Mouse (Mus musculus): Measurements from ENCODE around the gene Gfi1b. TPM values are rescaled to one million over a fixed set of nuclear protein-coding genes. Genes with fewer than 3 reads are reported as not detected.

Gfi1b gene
- polyA plus RNA-seq, 1 experiment from 2014 or later: not detected

DNA sequence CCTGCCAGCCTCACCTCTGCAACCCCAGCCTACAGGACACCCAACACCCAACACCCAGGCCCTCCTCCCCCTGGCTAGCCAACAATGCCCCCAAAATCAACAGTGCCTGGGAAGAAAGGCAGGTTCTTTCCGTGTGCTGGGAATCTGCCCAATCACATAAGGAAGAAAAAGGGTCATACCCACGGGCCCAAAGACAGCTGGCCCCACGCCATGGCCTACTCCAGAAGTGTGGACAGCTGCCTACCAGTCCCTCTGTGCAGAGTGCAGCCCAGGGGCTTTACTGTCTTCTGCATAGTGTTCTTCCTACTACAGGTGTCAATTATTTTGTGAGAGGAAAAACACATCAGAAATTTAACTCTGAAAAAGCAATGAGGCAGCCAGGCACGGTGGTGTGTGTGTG is 46.4 kb downstream of the Gfi1b start:
- ATAC-seq (ENCODE audit: low FRiP score): no peak
- Histone ChIP-seq H3K4me1 (replicated peaks; ENCODE audit: control insufficient read depth, insufficient read depth, low read length) (no peaks in the 10 kb centered on the region), H3K4me2 (replicated peaks) (no peak overlapping the region), H3K27me3 (ENCODE audit: control insufficient read depth, insufficient read depth, low read length) (no peaks in the 10 kb centered on the region), H3K4me3 (replicated peaks; ENCODE audit: low read length) (no peak overlapping the region), H3K27ac (no peak overlapping the region), H3K9ac (no peak overlapping the region), H3K9me3 (ENCODE audit: control insufficient read depth, low read length) (no peaks in the 10 kb centered on the region), H3K36me3 (replicated peaks; ENCODE audit: control insufficient read depth, insufficient read depth) (peaks cover 82% of the 10 kb centered on the region)
- DNase-seq (ENCODE audit: low spot score): no peak
- WGBS: 79% methylated on average over 4 of the region's 4 CpGs

DNA sequence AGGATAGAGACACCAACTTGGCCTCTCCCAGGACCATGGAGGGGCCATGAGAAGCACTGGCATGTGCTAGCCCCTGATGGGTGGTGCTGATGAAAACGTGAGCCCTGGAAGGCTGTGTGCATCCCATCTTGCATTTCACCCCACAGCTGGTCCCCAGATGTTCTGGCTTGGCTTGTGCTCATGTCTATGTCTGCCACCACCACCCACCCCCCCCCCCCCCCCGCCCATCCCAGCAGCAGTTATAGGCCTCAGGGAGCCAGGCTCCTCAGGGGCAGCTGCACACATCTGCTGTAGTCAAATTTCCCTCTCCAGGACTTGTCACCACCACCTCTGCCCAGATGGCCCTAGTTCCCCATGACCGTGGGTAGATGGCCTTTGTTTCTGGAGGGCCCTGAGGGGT is 51.9 kb downstream of the Gfi1b start:
- Histone ChIP-seq H3K27ac (no peak overlapping the region), H3K36me3 (replicated peaks; ENCODE audit: control insufficient read depth, insufficient read depth) (peaks cover 95% of the 10 kb centered on the region)
- WGBS: 82% methylated on average over 2 of the region's 3 CpGs

DNA sequence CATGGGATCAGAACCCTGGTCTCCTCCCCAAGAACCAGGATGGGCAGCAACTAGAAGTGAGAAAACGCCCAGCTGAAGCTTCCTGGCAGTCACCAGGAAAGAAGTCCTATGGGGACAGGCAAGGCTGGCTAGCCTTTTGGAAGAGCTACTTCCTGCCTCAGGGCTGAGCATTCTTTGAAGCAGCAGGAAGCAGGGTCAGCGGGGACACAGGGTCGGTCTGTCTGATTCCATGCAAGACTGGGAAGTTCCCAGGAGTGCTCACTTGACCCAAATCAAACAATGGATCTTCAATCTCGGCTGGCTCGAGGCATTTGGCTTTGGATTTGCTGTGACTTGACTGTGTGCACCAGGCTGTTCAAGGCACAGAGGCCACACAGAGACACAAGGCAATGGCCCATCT is 55.2 kb downstream of the Gfi1b start:
- Histone ChIP-seq H3K9ac (no peak overlapping the region), H3K4me1 (replicated peaks; ENCODE audit: control insufficient read depth, insufficient read depth, low read length) (no peaks in the 10 kb centered on the region), H3K4me2 (replicated peaks) (no peak overlapping the region), H3K27ac (peak overlapping the region; percentile 38; the same call in 1 of the 2 replicates), H3K27me3 (ENCODE audit: control insufficient read depth, insufficient read depth, low read length) (no peaks in the 10 kb centered on the region), H3K9me3 (ENCODE audit: control insufficient read depth, low read length) (no peaks in the 10 kb centered on the region), H3K36me3 (replicated peaks; ENCODE audit: control insufficient read depth, insufficient read depth) (peaks cover 65% of the 10 kb centered on the region), H3K4me3 (replicated peaks; ENCODE audit: low read length) (no peak overlapping the region)
- DNase-seq (ENCODE audit: low spot score) (no peak), ATAC-seq (ENCODE audit: low FRiP score) (no peak)
- WGBS: 65% methylated on average over 5 of the region's 5 CpGs

More for the DNA sequence above, 51.9 kb downstream of the Gfi1b start:
- no peak overlapping the region for H3K4me3 ChIP-seq (replicated peaks; ENCODE audit: low read length)
- H3K4me1 ChIP-seq (replicated peaks; ENCODE audit: control insufficient read depth, insufficient read depth, low read length): no peaks in the 10 kb centered on the region
- no peaks in the 10 kb centered on the region for H3K27me3 ChIP-seq (ENCODE audit: control insufficient read depth, insufficient read depth, low read length)
- no peak for ATAC-seq (ENCODE audit: low FRiP score)
- DNase-seq (ENCODE audit: low spot score): no peak
- no peak overlapping the region for H3K9ac ChIP-seq
- H3K4me2 ChIP-seq (replicated peaks): no peak overlapping the region
- H3K9me3 ChIP-seq (ENCODE audit: control insufficient read depth, low read length): no peaks in the 10 kb centered on the region

DNA sequence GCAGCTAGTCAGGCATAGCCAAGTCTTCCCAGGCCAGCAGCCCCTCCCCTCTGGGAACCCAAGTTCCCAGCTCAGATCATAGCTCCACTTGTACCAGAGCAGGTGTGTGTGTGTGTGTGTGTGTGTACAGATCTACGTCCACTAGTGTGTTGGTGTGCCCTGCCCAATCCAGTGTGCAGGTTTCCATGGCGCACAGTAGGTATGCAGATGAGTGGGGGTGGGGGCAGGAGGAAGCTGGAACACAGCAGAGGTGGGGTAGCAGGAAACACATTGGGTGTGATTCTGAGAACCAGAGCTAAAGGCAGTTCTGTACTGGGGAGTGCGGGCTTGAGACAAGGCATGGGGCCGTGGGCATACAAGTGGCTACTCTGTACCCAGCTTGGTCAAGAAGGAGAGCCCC is 57.4 kb downstream of the Gfi1b start:
- H3K36me3 ChIP-seq (replicated peaks; ENCODE audit: control insufficient read depth, insufficient read depth): peaks cover 44% of the 10 kb centered on the region
- WGBS: 89% methylated on average over 4 of the region's 4 CpGs
- H3K4me3 ChIP-seq (replicated peaks; ENCODE audit: low read length): no peak overlapping the region
- no peaks in the 10 kb centered on the region for H3K27me3 ChIP-seq (ENCODE audit: control insufficient read depth, insufficient read depth, low read length)
- no peak overlapping the region for H3K9ac ChIP-seq
- H3K4me2 ChIP-seq (replicated peaks): no peak overlapping the region
- no peak overlapping the region for H3K27ac ChIP-seq
- no peak for DNase-seq (ENCODE audit: low spot score)
- no peaks in the 10 kb centered on the region for H3K9me3 ChIP-seq (ENCODE audit: control insufficient read depth, low read length)
- H3K4me1 ChIP-seq (replicated peaks; ENCODE audit: control insufficient read depth, insufficient read depth, low read length): no peaks in the 10 kb centered on the region
- ATAC-seq (ENCODE audit: low FRiP score): no peak

DNA sequence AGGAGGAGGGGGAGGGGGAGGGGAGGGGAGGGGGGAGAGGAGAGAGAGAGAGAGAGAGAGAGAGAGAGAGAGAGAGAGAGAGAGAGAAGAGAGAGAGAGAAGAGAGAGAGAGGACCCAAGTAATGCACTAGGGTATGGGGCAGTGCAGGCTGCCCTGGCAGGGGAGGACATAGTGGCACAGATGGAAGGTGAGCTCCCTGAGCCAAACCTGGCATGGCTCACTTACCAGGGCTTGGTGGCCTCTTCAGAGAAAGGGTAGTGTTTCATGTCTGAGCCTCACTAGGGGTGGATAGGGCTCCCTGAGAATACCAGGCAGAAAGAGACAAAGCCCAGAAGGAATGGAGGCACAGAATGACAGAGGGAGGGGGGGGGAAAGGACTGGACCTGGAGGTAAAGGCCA is 58.0 kb downstream of the Gfi1b start:
- no peaks in the 10 kb centered on the region for H3K9me3 ChIP-seq (ENCODE audit: control insufficient read depth, low read length)
- no peak overlapping the region for H3K4me3 ChIP-seq (replicated peaks; ENCODE audit: low read length)
- H3K27ac ChIP-seq: no peak overlapping the region
- DNase-seq (ENCODE audit: low spot score) (no peak), ATAC-seq (ENCODE audit: low FRiP score) (no peak)
- H3K27me3 ChIP-seq (ENCODE audit: control insufficient read depth, insufficient read depth, low read length): no peaks in the 10 kb centered on the region
- no peak overlapping the region for H3K4me2 ChIP-seq (replicated peaks)
- H3K36me3 ChIP-seq (replicated peaks; ENCODE audit: control insufficient read depth, insufficient read depth): peaks cover 39% of the 10 kb centered on the region
- no peak overlapping the region for H3K9ac ChIP-seq
- H3K4me1 ChIP-seq (replicated peaks; ENCODE audit: control insufficient read depth, insufficient read depth, low read length): no peaks in the 10 kb centered on the region

DNA sequence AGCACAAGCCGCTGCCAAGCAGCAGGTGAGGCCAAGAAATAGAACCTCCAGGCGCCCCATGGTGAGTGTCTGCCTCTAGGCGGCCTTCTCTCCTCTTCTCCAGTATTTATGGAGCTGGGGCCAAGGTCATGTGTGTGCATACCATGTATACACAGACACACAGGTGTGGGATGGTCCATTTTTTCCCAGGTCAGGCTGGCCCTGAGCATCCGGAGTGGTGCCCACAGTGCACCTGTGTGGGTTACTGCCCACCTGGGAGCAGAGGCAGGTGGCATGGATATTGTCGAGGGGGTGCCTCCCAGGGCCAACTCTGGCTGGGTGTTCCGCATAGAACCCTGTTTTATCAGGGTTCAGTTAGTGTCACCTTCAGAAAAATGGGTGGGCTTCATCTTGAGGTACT is 58.5 kb downstream of the Gfi1b start, which contains the start of gene Cel:
Cel (minus strand) TSS at position 101 of the 400 bp plus-strand sequence.
- H3K4me3 ChIP-seq (replicated peaks; ENCODE audit: low read length): no peak within 1 kb of the TSS
- no peak within 1 kb of the TSS for H3K4me2 ChIP-seq (replicated peaks)
- peaks cover 34% of the 10 kb centered on the region for H3K36me3 ChIP-seq (replicated peaks; ENCODE audit: control insufficient read depth, insufficient read depth)
- H3K9me3 ChIP-seq (ENCODE audit: control insufficient read depth, low read length): no peaks in the 10 kb centered on the region
- no peak for DNase-seq (ENCODE audit: low spot score)
- 72% methylated on average over 6 of the region's 6 CpGs for WGBS
- H3K9ac ChIP-seq: no peak within 1 kb of the TSS
- H3K27ac ChIP-seq: no peak within 1 kb of the TSS
- no peaks in the 10 kb centered on the region for H3K27me3 ChIP-seq (ENCODE audit: control insufficient read depth, insufficient read depth, low read length)
- H3K4me1 ChIP-seq (replicated peaks; ENCODE audit: control insufficient read depth, insufficient read depth, low read length): no peaks in the 10 kb centered on the region
- no peak for ATAC-seq (ENCODE audit: low FRiP score)

Small RNAs within 50 kb of the gene (microRNA-seq; reads per million reads assigned to microRNA genes)
- gene Gm22824: not detected

Other genes with a start within 250 kb of the Gfi1b start
- 15.5 and 15.9 TPM in 2 replicates for gene Ppp1r26, start 175.2 kb downstream of the Gfi1b start, polyA plus RNA-seq (2014; fragmentation: Nextera tagmentation; extraction: Ambion mirVana)
- 4.0 and 6.2 TPM in 2 replicates for gene 1700007K13Rik, start 155.7 kb downstream of the Gfi1b start, polyA plus RNA-seq (2014; fragmentation: Nextera tagmentation; extraction: Ambion mirVana)
- 49.3 and 51.8 TPM in 2 replicates for gene Mrps2, start 153.9 kb downstream of the Gfi1b start, polyA plus RNA-seq (2014; fragmentation: Nextera tagmentation; extraction: Ambion mirVana)
- gene Gbgt1, start 125.1 kb downstream of the Gfi1b start, polyA plus RNA-seq (2014; fragmentation: Nextera tagmentation; extraction: Ambion mirVana): 1.3 and 1.7 TPM in 2 replicates
- gene Gm10134, start 115.9 kb downstream of the Gfi1b start, polyA plus RNA-seq (2014; fragmentation: Nextera tagmentation; extraction: Ambion mirVana): 0.90 and 2.9 TPM in 2 replicates
- gene Ralgds, start 108.9 kb downstream of the Gfi1b start, polyA plus RNA-seq (2014; fragmentation: Nextera tagmentation; extraction: Ambion mirVana): 92.9 and 95.5 TPM in 2 replicates
- not detected in 2 replicates for gene Cel, start 58.6 kb downstream of the Gfi1b start, polyA plus RNA-seq (2014; fragmentation: Nextera tagmentation; extraction: Ambion mirVana)
- 28.6 and 29.3 TPM in 2 replicates for gene Gtf3c5, start 38.2 kb downstream of the Gfi1b start, polyA plus RNA-seq (2014; fragmentation: Nextera tagmentation; extraction: Ambion mirVana)
- gene Tsc1, start 19.2 kb upstream of the Gfi1b start, polyA plus RNA-seq (2014; fragmentation: Nextera tagmentation; extraction: Ambion mirVana): 29.2 and 29.4 TPM in 2 replicates
- gene Spaca9, start 77.7 kb upstream of the Gfi1b start, polyA plus RNA-seq (2014; fragmentation: Nextera tagmentation; extraction: Ambion mirVana): 4.1 and 6.2 TPM in 2 replicates
- 2.2 and 2.7 TPM in 2 replicates for gene Ak8, start 78.2 kb upstream of the Gfi1b start, polyA plus RNA-seq (2014; fragmentation: Nextera tagmentation; extraction: Ambion mirVana)
- 33.6 and 34.2 TPM in 2 replicates for gene Gtf3c4, start 218.4 kb upstream of the Gfi1b start, polyA plus RNA-seq (2014; fragmentation: Nextera tagmentation; extraction: Ambion mirVana)
- 13.2 and 14.3 TPM in 2 replicates for gene Ddx31, start 218.4 kb upstream of the Gfi1b start, polyA plus RNA-seq (2014; fragmentation: Nextera tagmentation; extraction: Ambion mirVana)

Data from hindbrain, embryonic 14.5 days (tissue).